Mouse (Mus musculus) B cell, adult 67 days (primary cell): ENCODE measurements around the gene Rmdn3. TPM values are rescaled to one million over a fixed set of nuclear protein-coding genes. Genes with fewer than 3 reads are reported as not detected.

Experiments
- total RNA-seq, 2 experiments: library from RNA; stranded (reverse); gene quantifications; 4 replicates each; pipeline ENCODE4 v1.2.4; 2023

The Rmdn3 gene
- total RNA-seq, result 10 to 100 TPM; 27.2 to 35.9 TPM

DNA sequence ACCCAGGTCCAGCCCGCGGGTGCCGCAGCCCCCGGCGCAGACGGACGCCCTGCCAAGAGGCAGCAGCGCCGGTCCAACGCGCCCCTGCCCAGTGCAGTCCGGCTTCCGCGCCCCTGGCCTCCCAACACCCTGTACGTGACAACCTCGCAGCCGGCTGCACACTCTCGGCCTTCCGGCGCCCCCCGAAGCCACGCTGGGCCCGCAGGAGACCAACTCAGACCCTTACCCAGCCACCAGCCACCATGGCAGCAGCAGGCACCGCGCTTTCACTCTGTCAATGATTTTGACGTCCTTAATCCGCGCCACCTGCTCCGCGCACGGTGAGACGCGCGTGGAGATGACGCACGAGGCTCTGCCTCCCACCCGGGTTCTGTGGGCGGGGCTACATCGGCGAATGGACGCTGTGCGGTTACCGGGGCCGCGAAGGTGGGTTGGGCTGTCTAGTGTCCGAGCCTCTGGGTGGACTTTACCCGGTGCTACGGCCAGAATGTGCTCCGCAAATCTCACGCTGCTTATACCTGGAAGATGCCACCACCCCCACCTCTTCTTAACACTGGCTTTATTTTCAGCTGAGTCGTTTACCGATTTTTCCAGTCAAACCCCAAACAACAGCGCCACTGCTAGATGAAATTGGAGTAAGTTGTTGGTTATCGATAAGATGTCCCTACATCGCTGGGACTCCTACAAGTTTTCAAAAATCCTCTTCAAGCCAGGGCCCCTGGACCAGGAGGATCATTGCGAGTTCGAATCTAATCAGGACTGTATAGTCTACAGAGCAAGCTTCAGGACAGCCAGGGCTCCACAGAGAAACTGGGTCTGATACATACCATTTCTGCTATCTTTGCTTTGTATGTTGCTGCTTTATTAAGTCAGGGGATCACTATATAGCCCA is at the start of gene Rmdn3:
TSS of gene Rmdn3 (minus strand) at position 354 of the 892 bp plus-strand sequence.

DNA sequence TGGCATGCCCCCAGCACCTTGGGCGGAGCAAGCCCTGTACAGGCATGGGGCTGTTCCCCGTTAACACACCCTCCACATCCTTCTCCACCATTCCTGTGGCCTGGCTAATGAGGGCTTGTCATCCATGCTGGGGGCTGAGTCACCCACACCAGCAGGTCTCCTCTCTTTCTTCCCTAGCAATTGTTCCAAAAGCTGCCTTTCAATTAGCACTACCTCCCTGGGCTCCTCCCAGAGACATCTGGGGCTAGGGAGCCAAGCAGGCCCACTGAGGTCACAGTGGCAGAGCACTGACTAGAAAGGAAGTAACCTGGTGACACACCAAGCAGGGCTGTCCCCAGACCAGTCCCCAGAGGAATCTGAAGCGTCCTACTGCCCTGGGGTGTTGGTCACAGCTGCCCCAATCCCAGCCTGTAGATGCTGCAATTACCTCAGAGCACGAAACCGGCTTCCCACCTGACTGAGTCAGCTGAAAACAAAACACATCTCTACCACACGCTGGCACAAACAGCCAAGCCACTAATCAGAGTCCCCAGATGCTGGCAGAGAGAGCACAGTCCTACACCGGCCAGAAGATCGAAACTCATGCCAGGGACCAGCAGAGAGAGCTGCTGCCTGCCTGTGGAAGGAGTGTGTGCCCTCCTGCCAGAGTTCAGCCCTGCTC is 17.3 kb upstream of the Rmdn3 start, which contains the start of gene Gm14137:
TSS of gene Gm14137 (plus strand) at position 519 of the 661 bp plus-strand sequence.

DNA sequence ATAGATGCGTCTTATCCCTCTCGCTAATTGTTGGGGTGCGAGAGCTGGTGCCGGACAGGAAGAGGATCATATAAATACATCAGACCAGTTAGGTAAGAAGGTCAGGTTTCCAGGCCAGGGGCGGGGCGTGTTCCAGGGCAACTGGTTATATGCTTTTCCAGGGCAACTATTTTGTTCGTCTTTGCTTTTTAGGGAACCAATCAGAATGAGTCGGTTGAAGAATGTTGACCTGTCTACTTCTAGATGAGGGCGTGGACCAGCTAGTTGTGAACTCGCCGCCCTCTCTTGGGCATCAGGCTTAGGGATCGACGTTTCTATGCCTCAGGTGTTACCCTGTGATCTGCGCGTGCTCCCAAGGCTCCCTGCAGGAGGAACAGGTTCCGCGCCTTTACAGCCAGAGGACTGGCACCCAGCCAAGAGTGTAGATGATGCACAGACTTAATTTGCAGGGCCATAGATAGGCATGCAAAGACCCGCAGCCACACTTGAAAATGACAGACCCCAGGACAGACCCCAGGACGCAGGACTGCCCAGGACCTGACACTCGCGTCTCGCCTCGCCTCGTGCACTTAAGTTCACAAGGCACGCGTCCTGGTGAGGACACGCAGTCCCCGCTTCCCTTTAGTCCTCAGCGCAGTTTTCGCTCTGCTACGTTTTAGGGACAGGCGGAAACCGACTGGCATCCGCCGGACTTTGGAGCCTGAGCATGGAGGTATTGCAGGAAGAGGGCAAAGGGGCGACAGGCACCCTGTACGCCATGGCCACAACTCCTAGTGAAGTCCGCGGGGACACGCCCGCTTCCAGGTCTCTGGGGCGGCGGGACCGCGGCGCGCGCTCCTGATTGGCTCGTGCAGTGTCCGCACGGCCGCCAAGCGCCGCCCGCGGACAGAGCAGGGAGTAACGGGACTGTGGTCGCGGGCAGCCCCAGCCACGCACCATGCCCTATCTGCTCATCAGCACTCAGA is 10.3 kb upstream of the Rmdn3 start, which contains the start of gene Gchfr:
TSS of gene Gchfr (plus strand) at position 873 of the 965 bp plus-strand sequence.

DNA sequence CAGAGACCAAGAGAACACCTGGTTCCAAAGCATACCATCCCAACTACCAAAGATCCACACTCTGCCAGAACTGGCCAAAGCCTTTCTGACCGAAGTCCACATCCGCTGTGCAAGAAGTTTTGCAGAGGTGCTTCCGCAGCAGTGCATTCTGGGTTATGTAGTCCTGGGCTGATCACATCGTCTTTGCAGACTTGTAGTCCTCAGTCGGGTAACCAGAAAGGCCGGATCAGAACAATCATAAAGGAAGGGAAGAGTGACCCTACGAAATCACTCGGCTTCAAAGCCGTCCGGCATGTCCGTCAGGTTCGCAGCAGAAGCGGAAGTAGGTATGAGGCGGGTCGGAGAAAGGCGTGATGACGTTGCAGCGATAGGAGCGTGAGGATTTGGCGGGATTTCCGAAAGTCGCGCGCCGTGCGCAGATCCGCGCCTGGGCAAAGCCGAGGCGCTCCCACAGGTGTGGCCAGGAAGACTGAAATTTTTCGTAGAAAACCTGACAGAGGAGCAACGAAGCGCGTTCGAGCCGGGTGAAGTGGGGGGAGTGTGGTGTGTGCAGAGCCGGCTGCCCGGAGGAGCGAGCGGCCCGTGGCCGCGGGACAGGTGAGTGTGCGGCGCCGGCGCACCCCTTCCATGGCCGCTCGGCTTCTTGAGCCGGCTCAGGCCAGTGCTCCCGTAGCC is 44.3 kb downstream of the Rmdn3 start, which contains the start of gene Rad51:
TSS of gene Rad51 (plus strand) at position 356 of the 675 bp plus-strand sequence.

Other genes starting within 250 kb of the Rmdn3 start
- 1 to 10 TPM; 4.6 to 7.1 TPM for gene Chst14, start 230.5 kb downstream of the Rmdn3 start, total RNA-seq
- 10 to 100 TPM; 12.0 to 12.5 TPM for gene Ccdc32, start 127.6 kb downstream of the Rmdn3 start, total RNA-seq
- gene Rpusd2, start 122.2 kb downstream of the Rmdn3 start, total RNA-seq, result 10 to 100 TPM; 14.2 to 17.3 TPM
- 1 to 10 TPM; 3.2 to 3.4 TPM for gene Knl1, start 109.9 kb downstream of the Rmdn3 start, total RNA-seq
- gene Rad51, start 44.2 kb downstream of the Rmdn3 start, total RNA-seq, result 1 to 10 TPM; 2.6 to 3.2 TPM
- not detected for gene Gchfr, start 10.7 kb upstream of the Rmdn3 start, total RNA-seq
- gene Gm14137, start 17.5 kb upstream of the Rmdn3 start, total RNA-seq, result 1 to 10 TPM; 2.9 to 6.8 TPM
- 10 to 100 TPM; 36.2 to 47.6 TPM for gene Zfyve19, start 51.6 kb upstream of the Rmdn3 start, total RNA-seq
- gene Dnajc17, start 51.8 kb upstream of the Rmdn3 start, total RNA-seq, result 10 to 100 TPM; 15.0 to 20.1 TPM
- gene Ppp1r14d, start 72.9 kb upstream of the Rmdn3 start, total RNA-seq, result not detected
- 1 to 10 TPM in 1 of 2 experiments, under 1 TPM in 1; 0.29 to 1.3 TPM for gene Spint1, start 80.3 kb upstream of the Rmdn3 start, total RNA-seq
- under 1 TPM; 0.44 to 0.84 TPM for gene Rhov, start 114.2 kb upstream of the Rmdn3 start, total RNA-seq
- 10 to 100 TPM; 78.7 to 86.0 TPM for gene Vps18, start 131.7 kb upstream of the Rmdn3 start, total RNA-seq
- gene Dll4, start 168.8 kb upstream of the Rmdn3 start, total RNA-seq, result under 1 TPM; 0.55 to 0.59 TPM
- gene Chac1, start 194.2 kb upstream of the Rmdn3 start, total RNA-seq, result under 1 TPM in 1 of 2 experiments, not detected in 1; 0.56 TPM